Mouse (Mus musculus): Measurements from ENCODE around the gene Ecsit.
A peak's percentile ranks its signal among the peaks of the same experiment; 100 is the strongest.

Gene Ecsit

DNA sequence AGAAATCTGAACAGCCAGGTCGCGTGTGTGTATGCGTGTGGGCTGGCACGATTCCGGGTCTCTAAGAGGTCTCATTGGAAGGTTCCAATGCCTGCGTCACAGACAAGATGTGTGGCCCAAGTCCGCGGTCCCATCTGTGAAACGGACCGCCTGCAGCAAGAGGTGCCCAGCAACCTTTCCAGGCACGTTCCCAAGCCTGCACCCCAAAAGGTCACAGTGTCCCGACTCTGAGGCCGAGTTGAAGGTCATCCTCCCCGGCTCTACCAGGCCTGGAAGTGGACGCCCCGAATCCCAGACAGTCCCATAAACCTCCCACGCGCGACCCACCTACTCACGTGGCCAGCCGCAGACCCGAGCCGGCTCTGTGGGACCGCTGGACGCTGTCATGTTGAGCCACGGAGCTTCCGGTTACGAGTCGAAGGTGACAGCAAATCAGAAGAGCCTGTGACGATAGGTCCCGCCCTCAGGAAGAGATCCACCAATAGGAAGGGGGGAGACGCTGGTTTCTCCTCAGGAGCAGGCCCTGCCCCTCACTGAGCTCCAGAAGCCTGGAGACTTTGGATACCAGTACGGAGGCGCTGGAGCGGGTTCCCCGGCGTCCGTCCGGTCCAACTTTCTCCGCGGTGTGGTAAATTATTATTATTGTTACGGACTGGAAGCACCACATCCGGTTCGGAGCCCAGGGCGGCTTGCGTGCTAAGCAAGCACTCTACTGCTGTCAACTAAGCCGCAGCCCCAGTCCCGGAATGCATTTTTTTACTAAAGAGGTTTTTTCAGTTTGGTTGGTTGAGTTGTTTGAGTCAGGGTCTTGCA is at the start of gene Ecsit:
Gene Ecsit (minus strand): TSS at position 417 of the 813 bp plus-strand sequence.
- peak; percentile 97 for DNase-seq

GRCm38 (mm10) chr9:22134246-22134890 is 49.1 kb upstream of the Ecsit start:
- DNase-seq = no peak

DNA sequence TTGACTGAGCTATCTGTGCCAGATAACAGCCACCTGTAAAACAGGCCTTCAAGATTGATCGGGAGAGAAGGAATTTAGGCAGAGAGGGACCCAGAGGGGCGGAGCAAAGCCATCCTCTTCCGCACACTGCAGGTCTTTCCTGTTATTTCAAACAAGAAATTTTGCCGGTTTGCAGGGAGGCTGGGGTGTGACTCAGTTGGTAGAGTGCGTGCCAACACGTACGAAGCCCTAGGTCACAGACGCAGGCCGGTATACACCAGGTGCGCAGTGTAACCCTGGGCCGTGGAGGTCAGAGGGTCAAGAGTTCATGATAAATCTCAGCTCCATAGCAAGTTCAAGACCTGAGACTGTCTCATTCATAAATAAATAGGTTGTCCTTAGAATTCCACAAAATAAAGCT is 47.0 kb upstream of the Ecsit start:
- no peak for DNase-seq

- no peak for DNase-seq
These were observed 46.2 kb upstream of the Ecsit start for GRCm38 (mm10) chr9:22131226-22131981.

DNA sequence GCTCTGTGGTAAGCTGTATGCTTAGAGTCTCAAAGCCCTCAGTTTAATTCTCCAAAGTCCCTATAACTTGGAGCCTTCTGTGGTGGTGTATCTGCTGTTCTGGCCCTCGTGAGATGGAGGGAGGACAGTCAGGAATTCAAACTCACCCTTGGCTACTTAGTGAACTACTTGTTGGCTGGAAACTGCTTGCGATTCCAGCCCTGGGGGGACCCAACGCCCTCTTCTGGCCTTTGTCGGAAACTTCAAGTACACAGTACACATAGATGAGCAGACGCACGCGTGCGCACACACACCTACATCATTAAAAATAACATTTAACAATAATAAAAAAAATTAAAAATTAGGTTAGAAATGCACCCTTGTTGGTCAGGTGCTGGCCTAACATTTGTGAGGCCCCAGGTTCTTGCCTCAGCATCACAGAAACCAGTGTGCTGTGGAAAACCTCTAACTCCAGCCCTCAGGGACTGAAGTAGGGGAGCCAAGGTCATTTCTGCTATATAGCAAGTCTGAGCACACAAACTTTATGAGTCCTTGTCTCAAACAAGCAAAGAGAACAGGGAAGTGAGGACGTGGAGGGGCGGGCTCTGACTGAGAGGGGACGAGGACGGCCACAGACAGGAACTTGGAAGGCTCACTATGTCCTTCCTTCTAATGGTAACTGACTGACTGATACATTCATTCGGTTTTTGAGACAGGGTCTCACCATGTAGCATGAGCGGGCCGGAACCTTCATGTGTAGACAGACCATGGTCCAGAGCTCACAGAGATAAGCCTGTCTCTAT is 40.2 kb upstream of the Ecsit start:
- no peak for DNase-seq

DNA sequence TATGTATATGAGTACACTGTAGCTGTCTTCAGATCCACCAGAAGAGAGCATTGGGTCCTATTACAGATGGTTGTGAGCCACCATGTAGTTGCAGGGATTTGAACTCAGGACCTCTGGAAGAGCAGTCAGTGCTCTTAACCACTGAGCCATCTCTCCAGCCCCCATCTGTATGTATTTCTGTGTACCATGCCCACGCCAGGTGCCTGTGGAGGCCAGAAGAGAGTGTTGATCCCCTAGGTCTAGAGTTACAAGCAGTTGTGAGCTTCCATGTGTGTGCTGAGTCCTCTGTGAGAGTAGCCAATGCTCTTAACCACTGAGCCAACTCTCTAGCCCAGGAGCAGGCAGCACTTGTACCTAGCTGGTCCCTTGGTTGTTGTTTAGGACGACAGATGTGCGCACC is 38.9 kb upstream of the Ecsit start:
- DNase-seq = no peak

GRCm38 (mm10) chr9:22123069-22123609 is 37.9 kb upstream of the Ecsit start:
- no peak for DNase-seq

GRCm38 (mm10) chr9:22122005-22122404 is 36.8 kb upstream of the Ecsit start:
- DNase-seq = no peak

GRCm38 (mm10) chr9:22121545-22121944 is 36.3 kb upstream of the Ecsit start:
- DNase-seq = no peak

DNA sequence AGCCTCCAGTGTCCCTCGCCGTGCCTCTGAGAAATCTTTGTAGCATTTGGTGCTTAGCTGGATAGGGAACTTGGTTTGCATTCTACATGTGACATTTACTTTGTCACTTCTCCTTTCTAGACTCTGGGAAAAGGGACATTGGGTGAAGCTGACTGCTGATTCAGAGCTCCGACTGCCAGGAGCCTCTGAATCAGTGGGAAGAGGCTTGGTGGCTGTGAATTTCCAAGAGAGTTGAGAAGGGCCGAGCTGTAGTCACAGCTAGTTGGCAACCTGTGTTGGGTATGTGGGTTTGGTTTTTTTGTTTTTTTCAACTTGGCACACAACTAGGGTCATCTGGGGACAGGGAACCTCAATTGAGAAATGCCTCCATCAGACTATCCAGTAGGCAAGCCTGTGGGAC is 34.3 kb upstream of the Ecsit start:
- no peak for DNase-seq

GRCm38 (mm10) chr9:22117754-22118456 is 32.7 kb upstream of the Ecsit start:
- peak; percentile 77 for DNase-seq

- DNase-seq = peak; percentile 97
These were observed 31.6 kb upstream of the Ecsit start, which contains the start of gene Elof1 for GRCm38 (mm10) chr9:22116740-22117426. TSS of gene Elof1 (minus strand) at chr9:22117172.

DNA sequence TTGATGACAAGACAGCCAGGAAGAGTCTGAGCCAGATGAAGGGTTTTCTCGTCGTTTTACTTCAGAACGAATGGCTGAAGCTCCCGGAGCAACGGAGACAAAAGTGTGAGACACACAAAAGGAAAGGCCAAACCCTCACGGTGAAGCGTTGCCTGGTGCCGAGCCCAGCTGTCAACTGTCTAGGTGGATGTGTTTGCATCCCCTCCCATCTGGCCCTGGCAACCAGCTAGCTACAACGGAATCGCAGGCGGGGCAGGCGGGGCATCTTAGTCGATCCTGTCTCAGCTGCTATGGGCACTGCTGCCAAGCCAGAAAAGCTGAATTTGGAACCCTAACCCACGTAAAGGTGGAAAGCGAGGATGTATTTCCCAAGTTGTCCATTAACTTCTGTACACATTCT is 30.8 kb upstream of the Ecsit start:
- peak; percentile 47 for DNase-seq

- DNase-seq = no peak
These were observed 30.4 kb upstream of the Ecsit start for GRCm38 (mm10) chr9:22115635-22116034.

DNA sequence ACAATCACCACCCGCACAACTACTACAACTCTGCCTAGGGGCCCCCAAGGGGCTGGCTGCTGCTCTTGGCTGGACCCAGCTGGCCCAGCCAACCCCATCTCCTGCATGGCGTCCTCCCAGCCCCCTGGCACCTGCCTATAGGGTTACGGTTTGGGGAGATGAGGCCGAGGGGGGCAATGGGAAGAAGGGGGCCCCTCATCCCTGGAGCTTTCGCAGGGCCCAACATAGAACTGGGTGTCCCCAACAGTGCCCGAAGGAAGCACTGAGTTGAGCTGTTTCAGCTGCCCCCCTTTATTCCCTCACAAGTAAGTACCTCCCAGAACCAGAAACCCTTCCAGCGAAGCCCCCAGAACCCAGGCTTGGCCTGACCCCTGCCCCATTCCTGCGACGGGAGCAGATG is 23.0 kb upstream of the Ecsit start:
- DNase-seq = no peak

GRCm38 (mm10) chr9:22099922-22100321 is 14.7 kb upstream of the Ecsit start:
- no peak for DNase-seq

GRCm38 (mm10) chr9:22098993-22099696 is 13.9 kb upstream of the Ecsit start, which contains the start of gene Cnn1:
TSS of gene Cnn1 (plus strand) at chr9:22099216.
- DNase-seq = no peak

GRCm38 (mm10) chr9:22095854-22096307 is 10.6 kb upstream of the Ecsit start:
- peak; percentile 82 for DNase-seq

DNA sequence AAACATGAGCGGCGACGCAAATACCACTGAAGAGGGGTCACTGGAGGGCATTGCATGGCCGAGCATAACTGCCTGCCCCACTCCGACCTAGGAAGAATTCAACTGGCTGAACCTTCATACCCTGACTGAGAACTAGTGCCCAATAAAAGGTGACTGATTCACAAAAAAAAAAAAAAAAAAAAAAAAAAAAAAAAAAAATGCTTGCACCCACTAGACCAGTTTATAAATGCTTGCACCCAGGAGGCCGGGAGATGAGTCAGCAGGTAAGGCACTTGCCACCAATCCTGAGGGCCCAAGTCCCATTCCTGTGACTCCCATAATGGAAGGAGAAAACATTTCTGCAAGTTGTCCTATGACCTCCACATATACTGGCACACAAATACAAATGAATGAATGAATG is 7.5 kb upstream of the Ecsit start:
- DNase-seq = no peak

DNA sequence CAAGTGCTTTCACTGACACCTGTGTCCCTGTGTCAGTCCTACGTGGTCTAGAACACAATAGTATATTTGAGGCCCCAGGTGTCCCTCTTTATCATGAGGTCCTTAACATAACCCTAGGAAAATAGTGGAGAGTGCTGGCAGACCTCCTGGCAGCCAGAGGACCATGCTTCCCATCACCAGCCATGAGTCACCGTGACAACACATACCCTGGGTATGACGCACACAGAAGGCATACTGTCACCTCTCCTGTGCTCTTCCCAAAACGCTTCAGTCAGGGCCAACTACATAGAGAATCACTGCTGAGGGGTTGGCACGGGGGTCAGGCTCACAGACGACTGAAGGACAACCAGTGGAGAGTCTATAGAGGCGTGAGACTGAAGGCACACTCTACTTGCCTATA is 4.7 kb upstream of the Ecsit start:
- DNase-seq = no peak

Measured in cerebellum, adult 9-11 months (tissue).